Mouse (Mus musculus) CH12.LX (cell line): ENCODE data around the gene Slc1a7.

Experiments used
- BHLHE40 ChIP-seq: IDR thresholded peaks from 2 replicates; pipeline ENCODE4 v1.6.1; 2011; ENCODE audit warnings: mild to moderate bottlenecking, low read depth, low read length, improper control_type of control experiment
- CHD2 ChIP-seq: IDR thresholded peaks from 2 replicates; pipeline ENCODE4 v1.6.1; 2011; ENCODE audit warnings: low read length, improper control_type of control experiment
- CTCF ChIP-seq, 2 experiments: IDR thresholded peaks in 1 of 2; conservative IDR thresholded peaks in 1 of 2; 2 replicates each; pipeline ENCODE4 v1.5.1; 2011 to 2012; ENCODE audit warnings: low read depth in 2 of 2, low read length in 2 of 2, improper control_type of control experiment in 1 of 2, inconsistent platforms in 1 of 2, mild to moderate bottlenecking in 1 of 2, moderate library complexity in 1 of 2
- JUN ChIP-seq: IDR thresholded peaks from 2 replicates; pipeline ENCODE4 v1.6.1; 2011; ENCODE audit warnings: low read depth, mild to moderate bottlenecking, low read length, improper control_type of control experiment, moderate library complexity; ENCODE audit not compliant: insufficient read depth
- KAT2A ChIP-seq: IDR thresholded peaks from 2 replicates; pipeline ENCODE4 v1.6.1; 2012; ENCODE audit warnings: low read length, improper control_type of control experiment, inconsistent platforms; ENCODE audit not compliant: insufficient replicate concordance
- MAFK ChIP-seq: IDR thresholded peaks from 2 replicates; pipeline ENCODE4 v1.6.1; 2011; ENCODE audit warnings: low read length, improper control_type of control experiment; ENCODE audit not compliant: insufficient replicate concordance
- NELFE ChIP-seq: IDR thresholded peaks from 2 replicates; pipeline ENCODE4 v1.6.1; 2011; ENCODE audit warnings: low read depth, low read length, improper control_type of control experiment
- NRF1 ChIP-seq: IDR thresholded peaks from 2 replicates; pipeline ENCODE4 v1.6.1; 2014; ENCODE audit warnings: low read depth, mild to moderate bottlenecking, inconsistent platforms, low read length, improper control_type of control experiment, moderate library complexity
- PAX5 ChIP-seq: IDR thresholded peaks from 2 replicates; pipeline ENCODE4 v1.6.1; 2012; ENCODE audit warnings: low read length, inconsistent platforms, mixed read lengths
- POLR2A ChIP-seq: IDR thresholded peaks from 2 replicates; pipeline ENCODE4 v1.6.1; 2011; ENCODE audit warnings: low read depth, mild to moderate bottlenecking, improper control_type of control experiment, low read length
- RAD21 ChIP-seq: IDR thresholded peaks from 2 replicates; pipeline ENCODE4 v1.6.1; 2011; ENCODE audit warnings: low read depth, mild to moderate bottlenecking, low read length, improper control_type of control experiment, moderate library complexity
- SIN3A ChIP-seq: IDR thresholded peaks from 2 replicates; pipeline ENCODE4 v1.6.1; 2012; ENCODE audit warnings: low read length, improper control_type of control experiment, inconsistent platforms
- USF1 ChIP-seq: IDR thresholded peaks from 2 replicates; pipeline ENCODE4 v1.6.1; 2014; ENCODE audit warnings: low read depth, mild to moderate bottlenecking, inconsistent platforms, low read length, improper control_type of control experiment

GRCm38 (mm10) chr4:107938124-107938523 is 30.0 kb upstream of the Slc1a7 start:
- TF ChIP-seq BHLHE40 (no peak), NRF1 (no peak), POLR2A (no peak), RAD21 (no peak), SIN3A (no peak), CTCF (conservative IDR thresholded peaks at IDR 0.05 in 1 of 2, IDR thresholded peaks at IDR 0.05 in 1 of 2; ENCODE audit: low read depth in 2 of 2, low read length in 2 of 2) (no peak), CHD2 (no peak), MAFK (no peak), PAX5 (no peak), JUN (no peak), NELFE (no peak), USF1 (no peak), KAT2A (no peak)
